Comparison of ENCODE assay signal across 8 mouse cellular contexts in genomic region chr16:59599411-59600265, GRCm38 (mm10). TPM values are rescaled to one million over a fixed set of nuclear protein-coding genes. Genes with fewer than 3 reads are reported as not detected.
A peak's percentile ranks its signal among the peaks of the same experiment; 100 is the strongest.
DNase-seq lines count a peak whose midpoint lies in the region; ATAC-seq and TF ChIP-seq lines count a peak whose summit lies in the region.

No protein-coding gene starts in this region.

- no peak overlapping the region; the same call in 1 of the 2 replicates for H3K27ac ChIP-seq in left cerebral cortex, adult 2 months
- no peak overlapping the region for H3K27ac ChIP-seq in liver, postnatal 0 days (ENCODE audit: low read depth)

- no peak for DNase-seq in left cerebral cortex, adult 2 months (ENCODE audit: extremely low spot score in 1 of 2, low spot score in 2 of 2)
- no peak for DNase-seq in left cerebral cortex, postnatal 4 days
- DNase-seq in embryo, embryonic 10.5 days (ENCODE audit: low spot score), result peak; percentile 49
- peak; percentile 58 to 64 for DNase-seq in heart, postnatal 10 days
- no peak for DNase-seq in liver, postnatal 0 days
- DNase-seq in right cerebral cortex, postnatal 4 days, result no peak
- no peak for DNase-seq in layer of hippocampus, postnatal 10 days (ENCODE audit: low spot score in 2 of 2)

- no peak for TF ChIP-seq EP300 in liver, postnatal 0 days (IDR thresholded peaks at IDR 0.05; ENCODE audit: low read depth)

- peak overlapping the region; percentile 71; the same call in 1 of the 2 replicates for H3K9ac ChIP-seq in liver, postnatal 0 days (replicated peaks)

- intact Hi-C loops in left cerebral cortex, adult 2 months (cut with DNase I), result loop anchor here (5.0 kb wide), 2 partner anchors 52 to 127 kb away; partner anchors contain the start of gene Riox2
- intact Hi-C loops in left cerebral cortex, postnatal 4 days (cut with DNase I), result no loop called here
- intact Hi-C loops in heart, postnatal 10 days (cut with DNase I), result loop anchor here (1.0 to 5.0 kb wide), 4 partner anchors 15 to 122 kb away; no protein-coding TSS in a partner anchor

- H3K4me3 ChIP-seq in left cerebral cortex, adult 2 months, result peak overlapping the region; percentile 72
- H3K4me3 ChIP-seq in liver, postnatal 0 days (ENCODE audit: low read depth, low read length), result peak overlapping the region; percentile 68

- no peaks in the 10 kb centered on the region for H3K9me3 ChIP-seq in liver, postnatal 0 days (ENCODE audit: low read length)

- ATAC-seq in liver, postnatal 0 days, result no peak
- ATAC-seq in granulocyte monocyte progenitor cell, adult 5-6 weeks (replicated peaks; ENCODE audit: poor library complexity, severe bottlenecking), result no peak

- H3K36me3 ChIP-seq in liver, postnatal 0 days (replicated peaks; ENCODE audit: insufficient read depth, low read length), result no peaks in the 10 kb centered on the region

- H3K4me2 ChIP-seq in liver, postnatal 0 days (ENCODE audit: low read depth, low read length), result peak overlapping the region; percentile 69

- no peaks in the 10 kb centered on the region for H3K27me3 ChIP-seq in liver, postnatal 0 days (ENCODE audit: insufficient read depth, low read length)

- TF ChIP-seq CTCF in left cerebral cortex, adult 2 months (IDR thresholded peaks at IDR 0.05), result no peak
- no peak for TF ChIP-seq CTCF in liver, postnatal 0 days (IDR thresholded peaks at IDR 0.05; ENCODE audit: low read depth)

- H3K4me1 ChIP-seq in liver, postnatal 0 days (ENCODE audit: insufficient read depth), result peaks cover 9% of the 10 kb centered on the region

- WGBS in liver, postnatal 0 days (ENCODE audit: insufficient replicate concordance), result 42% methylated on average over 17 of the region's 17 CpGs

RNA-seq across cellular contexts. Expression of gene Crybg3, which starts 1.1 kb away (rescaled TPM):
- 1 to 10 TPM; 4.9 TPM for total RNA-seq in left cerebral cortex, adult 2 months (2021)
- 1 to 10 TPM; 4.7 to 4.8 TPM for total RNA-seq in left cerebral cortex, postnatal 4 days (2021)
- 10 to 100 TPM; 61.9 to 64.6 TPM for total RNA-seq in heart, postnatal 10 days (2021)
- polyA plus RNA-seq in liver, postnatal 0 days (2015; fragmentation: Nextera tagmentation; extraction: Ambion mirVana), result 0.77 and 1.0 TPM in 2 replicates
- total RNA-seq in layer of hippocampus, postnatal 10 days (2021), result 1 to 10 TPM; 4.6 to 4.8 TPM
- 13.9 and 23.3 TPM in 2 replicates for total RNA-seq in granulocyte monocyte progenitor cell, adult 5-6 weeks (2014; fragmentation: Nextera tagmentation)
- total RNA-seq in granulocyte monocyte progenitor cell, adult 5-6 weeks (2017), result 17.3 and 27.0 TPM in 2 replicates

RNA-seq across cellular contexts. Expression of gene Arl6, which starts 39.6 kb away (rescaled TPM):
- 10 to 100 TPM; 31.0 to 33.2 TPM for total RNA-seq in left cerebral cortex, adult 2 months (2021)
- 10 to 100 TPM; 30.1 to 33.7 TPM for total RNA-seq in left cerebral cortex, postnatal 4 days (2021)
- 1 to 10 TPM; 7.1 to 8.7 TPM for total RNA-seq in heart, postnatal 10 days (2021)
- polyA plus RNA-seq in liver, postnatal 0 days (2015; fragmentation: Nextera tagmentation; extraction: Ambion mirVana), result 3.3 and 3.4 TPM in 2 replicates
- total RNA-seq in layer of hippocampus, postnatal 10 days (2021), result 10 to 100 TPM; 21.9 to 26.4 TPM
- 3.4 TPM in 2 replicates for total RNA-seq in granulocyte monocyte progenitor cell, adult 5-6 weeks (2014; fragmentation: Nextera tagmentation)
- total RNA-seq in granulocyte monocyte progenitor cell, adult 5-6 weeks (2017), result 3.7 and 11.4 TPM in 2 replicates

Comparison
In these comparisons a context has a peak if more than half of its experiments do, and no peak if none do; other contexts are left out.
1. DNase-seq: peak in embryo, embryonic 10.5 days (single experiment) and heart, postnatal 10 days (2 of 2); none in left cerebral cortex, adult 2 months (0 of 2), left cerebral cortex, postnatal 4 days (single experiment), liver, postnatal 0 days (single experiment), right cerebral cortex, postnatal 4 days (single experiment) and layer of hippocampus, postnatal 10 days (0 of 2).